Mouse (Mus musculus) small intestine, adult 2 months (tissue): ENCODE data around the gene Efna2.

ENCODE experiments used
- CTCF ChIP-seq: fragments of 200-500 bp; IDR thresholded peaks from 2 replicates; pipeline ENCODE4 v1.5.1; 2012; ENCODE audit warnings: low read depth, mild to moderate bottlenecking, control low read depth, inconsistent platforms, low read length, moderate library complexity, mixed read lengths; ENCODE audit not compliant: insufficient replicate concordance, insufficient read length; ENCODE audit errors: extremely low read depth
- POLR2A ChIP-seq: fragments of 200-500 bp; IDR thresholded peaks from 2 replicates; pipeline ENCODE4 v1.6.1; 2012; ENCODE audit warnings: low read depth, mild to moderate bottlenecking, control low read depth, inconsistent platforms, low read length, moderate library complexity

- TF ChIP-seq CTCF (no peak), POLR2A (no peak)
Measured at GRCm38 (mm10) chr10:80146568-80147011, 32.7 kb upstream of the Efna2 start.
